Mouse (Mus musculus) telencephalon, adult 2 months (tissue): Measurements from ENCODE around the gene Sebox.

Experiments
- DNase-seq: peaks from one replicate; pipeline ENCODE4 v3.0.0-alpha.2; 2011; ENCODE audit warnings: low read depth, low spot score

The Sebox gene

DNA sequence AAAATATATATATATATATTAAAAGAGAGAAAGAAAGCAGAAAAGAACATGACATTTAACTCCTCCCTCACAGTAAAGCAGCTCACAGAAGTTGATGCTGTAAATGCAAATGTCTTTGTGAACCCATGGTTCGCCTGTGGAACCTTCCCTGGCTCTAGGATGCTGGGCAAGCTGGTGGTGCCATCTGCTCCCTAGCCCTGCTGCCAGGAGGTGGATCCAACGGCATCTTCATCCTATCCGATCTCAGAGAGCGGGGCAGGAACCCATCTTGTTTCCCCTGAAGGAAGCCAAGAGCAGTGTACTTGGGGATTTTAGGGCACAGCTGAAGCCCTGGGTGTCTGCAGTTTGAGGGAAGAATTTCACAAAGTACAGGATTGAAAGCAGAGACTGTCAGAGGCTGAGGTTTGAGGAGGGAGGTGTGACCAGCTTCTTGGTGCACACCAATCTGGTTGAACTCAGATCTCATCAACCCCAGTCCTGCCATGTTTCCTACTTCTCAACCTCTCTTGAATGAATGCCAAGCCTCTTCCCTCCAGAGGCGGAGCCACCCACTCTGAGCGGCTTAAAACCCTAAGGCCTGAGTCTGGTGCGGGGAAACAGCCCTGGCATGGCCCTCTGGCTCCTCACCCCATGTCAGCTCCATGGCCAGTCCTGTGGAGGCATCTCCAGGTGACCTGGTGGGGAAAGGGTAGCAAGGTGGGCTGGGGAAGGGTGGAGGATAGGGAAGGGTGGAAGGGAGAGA lies at the start of gene Sebox:
Gene Sebox (plus strand): TSS at position 539 of the 742 bp plus-strand sequence.
- DNase-seq = no peak

DNA sequence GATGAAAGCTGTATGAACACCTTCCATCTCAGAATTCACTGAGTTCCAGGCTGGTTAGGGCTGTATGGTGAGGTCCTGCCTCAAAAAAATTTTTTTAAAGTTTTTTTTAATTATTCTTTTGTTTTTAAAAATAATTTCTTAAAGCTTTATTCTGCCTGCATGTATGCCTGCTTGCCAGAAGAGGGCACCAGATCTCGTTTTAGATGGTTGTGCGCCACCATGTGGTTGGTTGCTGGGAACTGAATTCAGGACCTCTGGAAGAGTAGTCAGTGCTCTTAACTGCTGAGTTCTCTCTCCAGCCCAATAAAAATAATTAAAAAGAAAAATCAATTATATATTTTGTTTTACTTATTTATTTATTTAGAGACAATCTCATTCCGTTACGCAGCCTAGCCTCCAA lies 49.6 kb upstream of the Sebox start:
- peak; percentile 52 for DNase-seq

DNA sequence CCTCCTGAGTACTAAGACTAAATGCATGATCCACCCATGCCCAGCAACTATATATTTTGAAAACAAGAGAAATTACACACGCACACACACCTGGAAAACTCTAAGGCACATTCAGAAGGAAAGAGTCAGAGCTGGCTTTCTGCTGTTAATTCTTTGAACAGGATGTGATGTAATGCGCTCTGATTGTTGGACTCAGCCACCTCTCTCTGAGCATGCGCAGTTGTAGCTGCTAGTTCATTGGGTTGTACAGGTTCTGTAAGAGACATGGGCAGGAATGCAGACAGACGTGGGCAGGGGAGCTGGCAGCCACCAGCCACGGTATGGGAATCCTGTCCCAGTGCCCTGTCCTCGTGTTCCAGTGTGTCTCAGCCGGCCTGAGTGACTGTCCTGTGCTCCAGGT lies 49.0 kb upstream of the Sebox start:
- DNase-seq = no peak

- no peak for DNase-seq
These were observed 47.9 kb upstream of the Sebox start for GRCm38 (mm10) chr11:78455308-78455707.

- no peak for DNase-seq
These were observed 44.5 kb upstream of the Sebox start for GRCm38 (mm10) chr11:78458740-78459139.

GRCm38 (mm10) chr11:78461894-78462293 lies 41.4 kb upstream of the Sebox start:
- DNase-seq = no peak

GRCm38 (mm10) chr11:78462669-78463068 lies 40.6 kb upstream of the Sebox start:
- no peak for DNase-seq

GRCm38 (mm10) chr11:78463286-78464036 lies 39.8 kb upstream of the Sebox start:
- DNase-seq = no peak

- DNase-seq = no peak
These were observed 38.1 kb upstream of the Sebox start for GRCm38 (mm10) chr11:78465116-78465515.

DNA sequence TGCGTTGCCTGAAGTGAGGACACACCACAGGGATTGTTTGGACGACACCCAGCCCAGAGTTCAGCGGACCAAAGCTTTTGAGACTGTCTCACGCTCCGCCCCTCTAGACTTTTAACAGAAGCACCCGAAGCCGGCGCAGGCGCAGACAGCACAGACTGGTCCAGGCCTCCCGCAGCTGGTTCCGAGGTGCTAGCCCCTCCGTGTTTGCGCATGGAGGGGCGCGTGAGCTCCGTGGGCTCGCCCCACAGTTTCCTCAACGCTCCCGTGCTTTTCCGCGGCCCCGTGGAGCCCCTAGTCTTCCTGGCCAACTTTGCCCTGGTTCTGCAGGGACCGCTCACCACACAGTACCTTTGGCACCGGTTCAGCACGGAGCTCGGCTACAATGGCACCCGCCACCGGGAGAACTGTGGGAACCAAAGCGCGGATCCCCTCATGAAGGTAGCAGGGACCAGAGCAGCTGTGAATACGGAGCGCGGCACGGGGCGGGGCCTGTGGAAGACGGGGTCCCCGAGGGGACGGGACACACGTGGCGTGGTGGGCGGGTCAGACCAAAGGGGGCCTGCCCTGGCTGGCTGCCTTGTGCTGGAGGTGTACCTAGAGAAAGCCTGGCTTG lies 37.6 kb upstream of the Sebox start, which contains the start of gene Slc46a1:
Gene Slc46a1 (plus strand): TSS at position 130 of the 613 bp plus-strand sequence.
- peak; percentile 57 for DNase-seq

DNA sequence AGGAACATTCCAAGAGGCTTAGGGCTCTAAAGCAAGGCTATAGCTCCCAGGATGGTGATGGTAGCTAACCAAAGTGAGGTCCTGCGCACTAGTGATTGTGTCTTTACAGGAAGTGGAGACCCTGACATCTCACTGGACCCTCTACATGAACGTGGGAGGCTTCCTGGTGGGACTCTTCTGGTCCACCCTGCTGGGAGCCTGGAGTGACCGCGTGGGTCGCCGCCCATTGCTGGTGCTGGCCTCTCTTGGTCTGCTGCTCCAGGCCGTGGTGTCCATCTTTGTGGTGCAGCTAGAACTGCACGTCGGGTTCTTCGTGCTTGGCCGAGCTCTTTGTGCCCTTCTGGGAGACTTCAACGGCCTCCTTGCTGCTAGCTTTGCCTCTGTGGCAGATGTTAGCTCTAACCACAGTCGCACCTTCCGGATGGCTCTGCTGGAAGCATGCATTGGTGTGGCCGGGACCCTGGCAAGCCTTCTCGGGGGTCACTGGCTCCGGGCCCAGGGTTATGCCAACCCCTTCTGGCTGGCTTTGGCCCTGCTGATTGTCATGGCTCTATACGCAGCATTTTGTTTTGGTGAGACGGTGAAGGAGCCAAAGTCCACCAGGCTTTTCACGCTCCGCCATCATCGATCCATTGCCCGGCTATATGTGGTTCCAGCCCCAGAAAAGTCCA lies 36.9 kb upstream of the Sebox start:
- DNase-seq = no peak

DNA sequence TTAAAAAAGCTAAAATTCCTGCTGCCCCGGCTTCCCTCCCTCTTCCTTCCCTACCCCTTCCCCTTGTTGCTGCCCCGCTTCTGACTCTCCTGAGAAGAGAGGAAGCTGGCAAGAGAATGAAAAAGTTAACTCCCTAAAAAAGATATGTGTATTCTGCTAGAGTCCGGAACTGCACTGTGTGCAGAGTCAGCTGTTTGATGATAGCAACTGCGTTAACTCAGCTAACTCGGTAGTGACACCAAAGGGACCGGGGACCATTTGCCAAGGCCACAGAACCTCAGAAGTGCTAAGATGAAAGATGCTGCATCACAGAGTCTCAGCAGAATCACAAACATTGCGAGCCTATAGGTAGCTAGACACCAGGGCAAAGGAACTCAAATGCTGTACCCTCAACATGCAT lies 35.7 kb upstream of the Sebox start:
- DNase-seq = no peak

GRCm38 (mm10) chr11:78467932-78468331 lies 35.3 kb upstream of the Sebox start:
- no peak for DNase-seq

DNA sequence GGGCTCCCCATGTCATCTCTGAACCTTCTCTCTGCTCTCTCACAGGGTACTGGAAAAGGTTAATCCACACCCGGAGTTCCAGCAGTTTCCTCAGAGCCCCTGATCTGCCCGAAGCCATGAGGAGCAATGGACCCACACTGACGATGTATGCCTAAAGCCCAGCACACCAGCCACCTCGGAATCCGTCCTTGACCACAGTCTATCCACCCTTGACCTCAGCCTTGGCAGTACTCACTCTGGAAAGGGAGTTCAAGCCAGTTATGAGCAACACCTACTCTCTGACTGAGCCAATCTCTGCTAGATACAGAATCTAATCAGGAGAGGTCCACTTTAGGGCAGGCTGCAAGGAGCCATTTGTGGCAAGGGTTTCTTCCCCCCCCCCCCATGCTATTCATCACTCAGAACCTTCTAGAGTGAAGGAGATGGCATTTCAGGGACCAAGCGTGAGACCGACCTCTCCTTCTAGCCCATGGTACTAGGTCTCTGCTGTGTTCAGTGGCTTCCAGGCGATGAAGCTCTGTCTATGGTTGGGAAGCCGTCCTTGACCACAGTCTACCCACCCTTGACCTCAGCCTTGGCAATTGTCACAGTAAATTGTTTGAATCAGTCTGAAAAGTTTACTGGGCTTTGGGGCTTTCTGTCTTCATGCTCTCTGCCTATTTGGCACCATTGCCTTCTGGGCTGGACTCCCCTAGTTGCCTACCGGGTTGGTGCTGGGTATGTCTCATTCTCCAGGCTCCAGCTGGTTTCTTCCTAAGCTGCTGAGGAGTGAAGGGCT lies 31.7 kb upstream of the Sebox start:
- DNase-seq = no peak

DNA sequence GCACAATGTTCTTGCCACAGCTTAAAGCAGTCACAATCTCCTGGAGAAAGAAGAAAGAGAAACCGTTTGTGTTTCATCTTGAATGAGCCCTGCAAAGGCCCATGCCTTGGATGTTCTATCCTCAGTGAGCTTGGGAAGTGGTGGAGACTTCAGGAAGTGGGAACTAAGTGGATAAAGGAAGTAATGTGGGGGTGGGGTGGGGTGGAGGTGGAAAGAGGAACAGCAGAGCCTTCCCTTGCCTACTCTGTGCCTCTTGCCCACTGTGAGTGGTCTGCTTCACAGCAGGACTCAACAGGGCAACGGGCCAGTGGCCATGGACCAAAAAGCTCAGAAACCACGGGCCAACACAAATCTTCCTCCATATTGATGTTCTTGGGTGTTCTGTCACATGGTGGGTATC lies 28.0 kb upstream of the Sebox start:
- no peak for DNase-seq

DNA sequence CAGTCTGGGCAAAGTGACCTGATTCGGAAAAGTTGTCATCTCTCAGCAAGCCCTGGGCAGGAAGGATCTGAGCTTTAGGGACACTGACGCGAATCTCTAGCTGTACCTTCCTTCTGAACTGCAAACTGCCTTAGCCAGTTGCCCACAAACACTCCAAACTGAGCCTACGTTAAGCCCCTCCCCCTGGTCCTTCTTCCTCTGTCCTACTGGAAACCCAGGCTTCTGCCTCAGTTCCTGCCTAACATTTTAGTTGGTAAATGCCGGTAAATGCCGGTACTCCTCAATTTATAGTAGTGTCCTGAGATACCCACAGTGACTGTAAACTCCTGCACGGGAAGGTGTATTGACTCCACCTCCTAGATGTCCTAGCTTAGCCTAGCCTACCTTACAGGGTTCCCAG lies 19.6 kb upstream of the Sebox start:
- no peak for DNase-seq

DNA sequence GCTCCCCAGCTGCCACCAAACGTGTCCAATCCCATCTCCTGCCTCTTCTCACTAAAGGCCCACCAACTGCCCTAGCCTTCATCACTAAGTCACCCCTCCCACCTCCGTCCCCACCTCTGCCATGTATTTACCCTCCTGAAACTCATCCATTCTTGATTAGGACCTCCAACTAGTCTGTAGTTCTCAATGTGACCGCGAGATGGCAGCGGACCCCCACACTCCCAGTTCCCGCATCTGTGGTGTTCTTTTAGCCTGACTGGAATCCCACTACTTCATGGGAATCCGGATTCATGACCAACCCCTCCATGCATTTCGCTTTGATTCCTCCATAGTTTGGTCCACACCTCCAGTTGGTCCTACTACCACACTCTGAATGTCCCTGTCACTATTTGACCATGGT lies 15.1 kb upstream of the Sebox start:
- no peak for DNase-seq

DNA sequence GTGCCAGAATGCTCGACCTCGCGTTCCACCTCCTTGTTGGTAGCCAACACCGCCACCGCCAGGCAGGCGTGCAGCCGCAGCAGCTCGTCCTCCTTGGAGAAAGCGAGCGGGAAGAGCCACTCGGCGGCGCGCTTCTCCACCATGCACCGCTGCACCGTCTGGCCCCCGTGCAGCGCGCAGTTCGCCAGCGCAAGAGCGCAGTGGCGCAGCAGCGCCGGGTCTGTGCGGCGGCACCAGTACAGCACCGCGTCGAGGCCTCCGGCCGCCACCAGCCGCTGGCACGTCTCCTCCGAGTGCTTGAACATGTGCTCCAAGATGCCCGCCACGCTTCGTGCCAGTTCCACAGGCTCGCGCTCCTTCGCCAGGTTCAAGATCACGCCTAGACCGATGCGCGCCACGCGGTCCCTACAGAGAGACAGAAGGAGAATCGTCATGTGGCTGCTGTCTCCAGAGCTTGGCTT lies 12.4 kb upstream of the Sebox start:
- DNase-seq = no peak

DNA sequence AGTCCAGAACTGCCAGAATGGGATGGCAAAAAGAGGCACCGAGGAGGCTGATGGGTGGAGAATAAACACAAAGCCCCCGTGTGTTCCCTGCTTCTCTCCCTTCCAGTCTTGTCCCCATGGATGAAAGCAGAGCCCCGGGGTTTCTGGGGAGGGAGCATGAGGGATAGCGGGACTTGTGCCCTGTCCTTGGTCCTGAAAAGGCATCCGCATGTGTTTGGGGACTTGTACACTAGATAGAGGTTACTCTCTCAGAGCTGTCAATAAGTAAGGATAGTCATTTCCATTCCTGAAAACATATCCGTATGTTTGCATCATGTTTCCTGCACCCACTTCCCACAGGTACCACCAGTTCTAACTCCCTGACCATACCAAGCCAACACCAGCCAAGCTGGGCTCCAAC lies 7.3 kb upstream of the Sebox start:
- DNase-seq = no peak

GRCm38 (mm10) chr11:78497071-78497541 lies 6.1 kb upstream of the Sebox start:
- DNase-seq = no peak
